Mouse (Mus musculus) erythroblast, embryonic 14.5 days (primary cell): Measurements from ENCODE around the gene Tmem30b.

ENCODE experiments used
- GATA1 ChIP-seq: IDR thresholded peaks from 2 replicates; pipeline ENCODE4 v1.6.1; 2012; ENCODE audit warnings: low read length, inconsistent platforms, mixed read lengths
- TAL1 ChIP-seq: IDR thresholded peaks from 3 replicates; pipeline ENCODE4 v1.6.1; 2012; ENCODE audit warnings: low read length, inconsistent platforms, mixed read lengths

DNA sequence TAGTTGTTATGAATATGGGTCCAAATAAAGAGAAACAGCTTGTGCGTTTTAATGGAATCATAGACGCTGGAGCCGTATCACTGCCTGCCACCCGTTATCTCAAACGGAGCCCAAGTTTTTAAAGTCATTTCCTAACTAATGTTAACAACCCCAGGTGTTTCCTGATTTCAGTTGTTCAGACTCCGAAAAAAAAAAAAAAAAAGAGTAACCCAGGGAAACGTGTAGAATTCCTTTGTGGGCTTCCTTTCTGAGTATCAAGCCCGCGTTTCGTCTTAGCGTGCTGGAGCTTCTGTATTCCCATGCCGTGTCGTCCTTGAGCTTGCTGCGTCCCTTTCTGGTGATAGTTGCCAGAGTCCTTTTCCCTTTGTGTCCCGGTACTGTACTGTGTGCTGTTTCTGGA is 28.4 kb upstream of the Tmem30b start:
- TF ChIP-seq TAL1 = no peak
- no peak for TF ChIP-seq GATA1
